Mouse (Mus musculus) ovary, adult 18-20 months (tissue): ENCODE data around the gene Aspg.

Experiments used
- DNase-seq: peaks from one replicate; pipeline ENCODE4 v3.0.0; 2022; ENCODE audit warnings: low spot score, mixed read lengths

The Aspg gene

DNA sequence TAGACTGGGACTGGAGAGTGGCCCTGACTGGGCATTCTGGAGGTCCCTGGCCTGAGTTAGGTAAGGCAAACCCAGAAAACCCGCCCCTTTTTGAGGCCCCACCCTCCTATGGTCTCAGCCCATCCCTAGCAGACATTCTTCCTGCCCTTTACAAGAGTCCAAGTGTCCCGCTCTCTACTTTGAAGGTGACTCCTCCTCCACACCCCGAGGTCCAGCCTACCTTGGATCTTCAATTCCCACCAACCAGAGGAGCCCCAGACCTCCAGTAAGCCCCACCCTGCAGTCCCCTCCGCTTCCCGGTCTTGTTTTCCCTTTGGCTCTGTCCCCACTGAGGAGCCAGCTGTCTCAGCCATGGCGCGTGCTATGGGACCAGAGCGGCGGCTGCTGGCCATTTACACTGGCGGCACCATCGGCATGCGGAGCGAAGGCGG lies at the start of gene Aspg:
Gene Aspg (plus strand): TSS at position 139 of the 431 bp plus-strand sequence.
- no peak for DNase-seq

DNA sequence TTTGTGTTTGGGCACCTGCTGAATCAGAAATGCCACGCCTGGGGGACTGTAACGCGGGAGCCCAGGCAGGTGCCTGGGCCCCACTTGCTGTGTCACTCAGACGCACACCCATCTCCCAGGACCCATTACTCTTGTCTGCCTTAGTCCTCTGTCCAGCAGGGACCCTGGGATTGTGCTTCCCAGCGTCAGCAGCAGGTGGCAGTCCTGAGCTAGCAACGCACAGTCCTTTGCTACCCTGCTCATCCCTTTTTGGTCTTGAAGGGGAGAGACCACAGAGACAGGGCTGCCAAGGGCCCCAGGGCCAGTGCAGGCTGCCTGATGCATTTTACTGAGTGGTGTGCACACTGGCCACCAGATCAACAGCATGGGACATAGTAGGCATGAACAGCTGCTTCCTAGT lies 28.8 kb upstream of the Aspg start:
- DNase-seq, result peak; percentile 28

DNA sequence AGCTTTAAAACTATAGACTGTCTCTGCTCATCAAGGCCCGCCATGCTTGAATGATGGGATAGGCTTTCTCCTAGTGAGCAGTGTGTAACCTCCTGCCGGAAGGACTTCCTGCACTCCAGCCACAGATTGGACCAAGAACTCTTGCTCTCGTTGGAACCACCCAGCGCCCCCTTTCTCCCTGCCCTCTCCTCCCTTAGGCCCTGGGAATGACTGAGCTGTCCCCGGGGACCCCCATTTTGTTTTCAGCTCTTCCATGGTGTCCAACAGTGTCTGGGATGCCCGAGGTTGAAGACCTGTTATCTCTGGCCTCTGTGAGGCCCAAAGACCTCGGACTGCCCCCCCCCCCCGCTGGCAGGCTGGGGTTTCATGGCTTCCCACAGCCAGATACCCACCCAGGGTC lies 26.6 kb upstream of the Aspg start:
- DNase-seq, result no peak

DNA sequence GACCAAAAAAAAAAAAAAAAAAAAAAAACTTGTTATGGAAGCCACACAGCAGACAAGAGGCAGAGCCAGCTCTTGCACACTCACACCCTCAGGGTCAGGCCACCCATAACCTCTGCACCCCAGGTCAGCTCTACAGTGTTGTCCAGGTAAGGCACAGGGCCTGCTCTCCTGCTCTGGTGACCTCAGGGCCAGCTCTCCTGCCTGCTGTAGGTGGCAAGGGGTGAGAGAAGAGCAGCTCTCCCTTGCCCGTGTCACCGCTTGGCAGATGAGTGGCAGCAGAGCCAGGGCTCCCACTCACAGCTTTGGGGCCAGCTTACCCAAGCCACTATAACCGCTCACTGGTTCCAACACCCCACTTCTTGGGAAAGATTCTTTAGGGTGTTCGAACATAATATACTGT lies 25.6 kb upstream of the Aspg start:
- no peak for DNase-seq

DNA sequence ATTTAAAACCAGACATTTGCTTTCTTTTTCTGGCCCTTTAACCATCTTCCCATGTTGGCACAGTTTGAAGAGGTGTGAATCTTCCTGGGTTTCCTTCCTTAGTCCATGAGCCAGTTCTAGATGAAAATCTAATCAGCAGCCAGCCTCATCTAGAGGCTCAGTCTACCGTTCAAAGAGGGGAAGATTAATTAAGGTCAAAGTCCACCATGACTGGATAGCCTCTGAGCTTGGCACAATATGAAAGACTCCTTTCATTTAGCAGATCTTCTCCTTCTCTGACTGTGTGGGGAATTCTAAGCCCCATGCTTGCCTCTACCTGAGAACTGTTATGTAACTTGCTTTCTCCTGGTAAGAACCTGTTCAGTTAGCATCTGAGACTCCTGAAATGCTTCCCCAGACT lies 24.2 kb upstream of the Aspg start:
- DNase-seq, result no peak

DNA sequence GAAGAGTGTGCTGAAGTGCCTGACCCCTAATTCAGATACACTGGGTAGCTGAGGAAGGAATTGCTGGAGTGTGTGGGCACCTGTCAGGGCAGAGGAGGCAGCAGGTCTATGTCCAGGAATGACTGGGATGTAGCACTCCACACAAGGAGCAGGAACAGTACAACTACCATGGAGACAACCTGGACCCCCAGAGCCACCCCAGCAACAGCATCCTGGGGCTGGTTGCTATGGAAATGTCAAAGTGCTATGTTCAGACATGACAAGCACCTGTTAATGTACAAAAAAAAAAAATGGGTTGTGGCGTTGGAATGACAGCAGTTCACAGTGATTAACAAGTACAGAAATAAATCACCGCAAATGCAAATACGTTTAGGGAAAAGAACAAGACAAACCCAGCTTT lies 20.2 kb upstream of the Aspg start:
- no peak for DNase-seq

DNA sequence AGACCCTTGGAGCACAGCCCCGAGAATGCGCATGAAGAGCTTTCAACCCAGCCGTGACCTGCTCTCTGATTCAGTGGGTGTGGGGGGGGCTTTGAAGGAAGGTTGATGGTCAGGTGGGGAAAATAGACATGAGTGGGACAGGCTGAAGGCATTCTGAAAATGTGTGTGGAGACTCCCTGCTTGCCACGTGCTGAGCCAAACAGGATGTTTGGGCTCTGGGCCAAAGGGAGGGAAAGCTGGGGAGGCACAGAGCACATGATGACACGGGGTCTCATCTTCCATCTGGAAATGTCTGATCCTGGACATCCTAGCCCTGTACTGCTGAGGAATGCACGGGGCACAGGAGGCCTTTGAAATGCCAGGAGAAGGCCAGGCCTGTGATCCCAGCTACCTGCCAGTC lies 19.8 kb upstream of the Aspg start:
- no peak for DNase-seq

DNA sequence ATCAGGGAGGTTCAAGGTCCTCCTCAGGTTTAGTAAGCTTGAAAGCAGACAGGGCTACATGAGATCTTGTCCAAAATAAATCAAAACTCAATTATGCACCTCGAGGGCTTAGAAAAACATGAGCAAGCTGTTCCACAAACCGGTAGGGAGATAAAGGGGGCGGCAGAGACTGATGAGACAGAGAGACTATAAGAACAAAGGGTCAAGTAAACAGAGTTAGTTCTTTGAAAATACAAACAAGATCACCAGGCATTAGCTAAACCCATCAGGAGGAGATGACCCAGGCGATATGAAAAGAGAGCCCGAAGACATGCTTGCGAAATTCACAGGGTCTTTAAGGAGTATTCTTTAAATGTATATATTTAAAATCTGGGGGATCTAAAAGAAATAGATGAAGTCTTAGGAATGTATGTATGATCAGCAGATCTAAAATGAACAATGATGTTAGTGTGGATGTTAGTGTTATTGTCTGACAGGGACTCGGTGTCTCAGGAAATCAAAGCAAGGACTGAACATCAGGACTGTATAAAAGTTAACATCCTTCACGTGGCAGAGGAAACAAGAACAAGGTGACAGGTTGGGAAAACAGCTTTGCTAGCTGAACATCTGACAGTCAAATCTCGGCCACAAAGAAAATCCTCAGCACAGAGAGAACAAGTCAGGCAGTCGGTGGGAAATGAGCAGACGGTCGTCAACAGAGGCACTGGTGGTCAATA lies 17.7 kb upstream of the Aspg start:
- no peak for DNase-seq

DNA sequence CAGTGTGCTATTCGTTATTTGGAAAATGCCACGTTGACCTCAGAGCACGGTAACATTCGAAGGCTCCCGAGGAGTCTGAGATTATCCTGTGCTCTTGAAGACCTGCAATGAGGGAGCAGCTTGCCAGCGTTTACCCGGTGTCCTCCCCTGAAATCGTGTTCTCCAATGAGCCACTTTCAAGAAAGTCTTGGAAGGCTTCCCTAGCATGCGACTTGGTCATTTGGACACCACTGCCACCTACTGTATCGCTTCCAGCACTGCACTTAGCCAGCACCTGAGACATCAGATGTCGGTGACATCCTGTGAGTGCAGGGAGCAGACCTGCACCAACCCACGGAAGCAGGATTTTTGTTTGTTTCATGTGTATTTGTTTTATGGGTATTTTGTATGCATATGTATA lies 15.4 kb upstream of the Aspg start:
- peak; percentile 19 for DNase-seq

DNA sequence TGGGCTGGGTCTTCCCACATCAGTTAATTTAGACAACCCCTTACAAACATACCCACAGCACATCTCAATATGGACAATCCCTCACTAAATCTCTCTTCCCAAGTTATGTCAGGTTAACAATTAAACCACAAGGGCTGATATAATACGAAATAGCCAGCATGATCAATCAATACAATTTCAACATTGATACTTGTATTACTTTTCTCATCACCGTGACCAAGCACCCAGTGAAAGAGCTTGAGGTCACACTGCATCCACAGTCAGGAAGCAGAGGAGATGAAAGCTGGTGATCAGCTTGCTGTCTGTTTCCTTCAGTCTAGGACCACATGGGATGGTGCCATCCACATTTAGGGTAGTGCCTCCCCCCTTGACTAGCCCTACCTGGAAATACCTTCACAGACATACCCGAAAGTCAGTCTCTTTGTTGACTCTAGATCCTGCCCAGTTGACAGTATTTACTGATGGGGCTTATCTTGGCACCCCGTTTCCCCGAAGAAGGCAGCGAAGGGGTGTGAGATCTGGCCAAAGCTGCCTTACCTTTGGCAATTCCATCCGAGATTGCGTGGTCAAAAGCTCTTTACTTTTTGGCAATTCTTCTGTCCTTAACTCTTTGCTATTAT lies 12.1 kb upstream of the Aspg start:
- DNase-seq, result no peak

DNA sequence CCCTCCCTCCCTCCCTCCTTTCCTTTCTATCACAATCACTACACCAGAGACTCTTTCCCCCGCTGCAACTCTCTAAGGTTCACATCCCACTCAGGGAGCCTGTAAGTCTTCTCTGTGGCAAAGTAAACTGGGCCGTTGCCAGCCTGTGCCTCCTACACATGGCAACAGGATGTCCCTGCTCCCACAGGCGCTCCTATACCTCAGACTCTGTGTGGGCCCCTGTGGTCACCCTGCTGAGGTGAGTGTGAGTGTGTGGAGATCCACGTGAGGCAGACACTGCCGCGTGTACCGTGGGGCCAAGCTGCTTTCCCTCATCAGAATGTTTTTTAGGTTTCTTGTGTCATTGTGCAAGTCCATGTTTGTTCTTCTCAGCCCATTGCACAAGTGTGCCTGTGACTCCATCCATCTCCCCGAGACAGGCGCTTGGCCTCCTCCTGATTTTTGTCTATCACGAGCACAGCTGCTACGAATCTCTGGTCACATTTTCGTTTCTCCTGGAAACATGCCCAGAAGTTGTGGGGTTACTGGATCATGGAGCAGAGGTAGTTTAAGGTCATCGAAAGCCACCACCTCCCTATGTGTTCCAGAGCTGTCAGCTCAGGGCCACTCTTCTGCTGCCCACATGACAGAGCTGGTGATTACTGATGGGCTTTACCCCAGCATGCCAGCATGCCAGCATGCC lies 10.3 kb upstream of the Aspg start:
- DNase-seq, result peak; percentile 33

DNA sequence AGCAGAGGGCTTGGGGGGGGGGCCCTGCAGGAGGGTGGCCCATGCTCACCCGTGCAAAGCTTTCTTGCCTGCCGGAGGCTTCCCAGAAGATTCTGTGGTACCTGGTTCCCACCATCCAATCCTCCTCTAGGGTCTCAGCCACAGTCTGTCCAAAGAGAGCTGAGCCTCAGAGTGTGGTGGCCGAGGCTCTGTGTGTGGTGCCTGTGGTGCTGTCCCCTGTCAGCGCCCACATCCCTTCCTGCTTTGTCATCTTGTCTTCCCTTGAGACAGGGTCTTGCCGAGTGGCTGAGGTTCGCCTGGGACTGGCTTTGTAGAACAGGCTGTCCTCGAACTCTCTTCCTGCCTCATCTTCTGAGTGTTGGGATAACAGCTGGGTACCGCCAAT lies 9.8 kb upstream of the Aspg start:
- no peak for DNase-seq

DNA sequence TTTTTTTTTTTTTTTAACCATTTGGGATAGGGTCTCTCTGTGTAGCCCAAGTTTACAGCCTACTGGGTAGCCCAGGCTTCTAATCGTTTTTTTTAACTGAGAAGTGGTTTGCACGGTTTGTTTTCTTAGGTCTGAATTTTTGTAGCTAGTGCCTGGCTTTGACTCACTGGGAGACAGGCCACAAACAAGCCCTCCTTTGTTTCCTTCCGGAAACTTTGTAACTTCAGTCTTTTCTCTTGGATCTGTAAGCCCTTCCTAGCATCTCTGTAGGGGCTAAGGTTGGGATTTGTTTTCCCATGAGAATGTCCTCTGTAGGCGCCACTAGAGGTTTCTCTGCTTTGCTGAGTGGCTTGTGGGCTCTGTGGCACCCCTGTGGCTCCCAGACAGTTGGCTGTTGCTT lies 6.4 kb upstream of the Aspg start:
- no peak for DNase-seq

DNA sequence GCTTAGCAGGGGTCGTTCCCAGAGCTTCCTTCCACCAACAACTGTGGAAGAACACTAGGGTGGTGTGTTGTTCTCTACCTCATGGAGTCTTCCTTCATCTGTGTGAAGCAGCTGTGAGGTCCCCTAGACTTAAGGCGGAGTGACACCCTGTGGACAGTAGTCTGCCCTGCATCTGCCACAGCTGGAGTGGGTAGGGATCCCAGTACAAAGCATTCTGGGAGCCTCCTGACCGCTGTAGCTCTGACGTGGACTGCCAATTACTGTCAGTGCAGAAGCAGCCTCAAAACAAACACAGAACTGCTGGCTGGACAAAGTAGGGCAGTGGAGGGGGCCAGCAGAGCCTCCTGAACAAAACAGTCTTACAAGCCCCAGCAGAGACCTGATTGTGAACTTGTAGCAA lies 5.4 kb upstream of the Aspg start:
- no peak for DNase-seq

DNA sequence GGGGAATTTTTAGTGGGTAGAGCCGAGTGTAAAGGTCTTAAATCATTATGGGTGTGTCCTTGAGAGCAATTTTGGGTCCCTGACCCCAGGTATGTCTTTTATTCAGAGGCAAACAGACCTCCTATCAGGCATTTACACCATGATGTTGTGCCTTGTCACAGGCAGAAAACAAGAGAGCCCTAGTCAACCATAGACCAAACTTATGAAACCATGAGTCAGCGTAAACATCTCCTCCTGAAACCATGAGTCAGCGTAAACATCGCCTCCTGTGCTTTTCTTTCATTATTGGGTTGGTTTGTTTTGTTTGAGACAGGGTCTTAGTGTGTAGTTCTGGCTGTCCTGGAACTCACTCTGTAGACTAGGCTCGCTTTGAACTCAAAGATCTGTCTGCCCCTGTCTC lies 3.3 kb upstream of the Aspg start:
- DNase-seq, result no peak

DNA sequence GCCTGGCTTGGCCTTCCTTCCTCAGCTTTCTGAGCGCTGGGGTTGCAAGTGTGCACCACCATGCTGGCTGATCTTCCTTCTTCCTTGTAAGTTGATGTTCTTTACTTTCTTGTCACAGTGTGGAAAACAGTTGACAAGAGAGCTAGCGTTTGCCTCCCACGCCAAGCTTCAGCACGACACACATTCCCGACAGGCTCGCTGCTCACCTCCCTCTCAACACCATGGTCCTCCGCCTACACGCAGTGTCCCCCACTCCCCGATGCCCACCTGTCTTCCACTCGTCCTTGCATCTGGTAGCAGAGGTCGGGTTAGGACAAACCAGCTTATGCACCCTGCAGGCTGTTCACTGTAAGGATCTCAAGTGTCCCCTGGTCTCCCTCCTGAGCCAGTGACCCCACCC lies 1.6 kb upstream of the Aspg start:
- no peak for DNase-seq

DNA sequence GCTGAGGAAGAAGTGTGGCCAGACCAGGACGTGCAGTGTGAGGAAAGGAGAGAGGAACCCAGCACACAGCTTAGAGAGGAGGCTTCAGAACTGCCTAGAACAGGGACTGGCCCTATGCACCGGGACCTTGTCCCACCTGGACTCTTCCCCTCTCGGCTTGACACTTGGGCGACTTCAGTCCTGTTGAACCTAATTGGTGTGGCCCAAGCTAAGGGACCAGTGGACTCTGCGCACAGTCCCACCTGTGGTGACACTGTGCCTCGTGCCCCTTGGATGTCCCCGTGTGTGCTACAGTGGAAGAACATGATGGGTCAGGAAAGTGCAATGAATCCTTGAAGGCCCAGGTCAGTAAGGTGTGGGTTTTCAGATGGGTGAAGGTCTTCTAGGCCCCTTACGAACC lies 1.2 kb downstream of the Aspg start:
- DNase-seq, result no peak

DNA sequence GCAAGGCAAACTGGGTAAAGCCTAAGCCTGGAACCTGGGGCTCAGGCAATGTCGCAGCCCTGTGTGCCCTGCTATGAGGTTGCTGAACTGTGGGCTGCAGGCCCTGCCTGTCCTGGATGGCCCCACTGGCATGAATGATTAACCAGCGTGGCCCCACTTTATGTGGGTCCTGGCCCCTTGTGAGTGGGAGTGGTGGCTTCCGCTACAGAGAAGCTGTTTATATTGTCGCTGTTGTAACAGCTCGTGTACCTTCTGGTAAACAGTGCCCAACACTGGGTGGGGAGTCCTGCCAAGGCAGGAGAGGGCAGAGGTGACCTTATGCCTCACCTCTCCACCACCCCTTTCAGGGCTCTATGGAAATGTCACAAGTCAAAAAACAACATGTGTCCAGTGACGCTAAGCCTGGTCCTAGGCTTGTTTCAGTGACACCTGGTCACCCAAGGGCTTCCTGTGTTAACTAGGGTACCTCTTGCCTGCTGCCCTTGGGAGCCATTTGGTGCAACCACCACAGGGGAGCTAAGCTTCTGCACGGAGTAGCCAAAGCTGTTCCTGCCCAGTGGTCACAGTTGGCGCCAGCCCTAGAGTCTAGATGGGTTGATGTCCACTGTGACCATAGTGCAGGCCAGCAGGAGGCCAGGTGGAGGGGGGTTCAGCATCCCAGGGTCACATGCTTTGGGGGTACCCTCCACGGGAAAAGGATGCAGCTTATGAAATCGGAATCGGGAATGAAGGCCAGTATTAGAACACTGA lies 2.4 kb downstream of the Aspg start:
- DNase-seq, result no peak

DNA sequence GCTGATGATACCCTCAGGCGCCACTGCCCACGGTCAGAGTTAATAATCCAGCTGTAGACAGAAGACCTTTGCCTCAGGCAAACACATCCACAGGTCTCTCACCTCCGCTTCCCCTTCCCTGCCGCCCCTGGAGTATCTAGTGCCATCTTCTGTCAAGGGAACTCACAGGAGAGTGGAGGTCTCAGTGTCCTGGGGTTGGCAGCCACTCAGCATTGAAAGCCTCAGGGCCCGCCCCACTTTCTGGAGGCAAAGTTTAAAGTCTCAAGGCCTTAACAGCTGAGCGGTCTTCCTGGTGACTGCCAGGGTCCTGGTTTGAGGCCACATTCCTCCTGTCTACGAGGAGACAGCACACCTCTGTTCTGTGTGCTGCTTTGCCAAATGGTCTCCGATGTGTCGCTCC lies 3.2 kb downstream of the Aspg start:
- DNase-seq, result no peak

DNA sequence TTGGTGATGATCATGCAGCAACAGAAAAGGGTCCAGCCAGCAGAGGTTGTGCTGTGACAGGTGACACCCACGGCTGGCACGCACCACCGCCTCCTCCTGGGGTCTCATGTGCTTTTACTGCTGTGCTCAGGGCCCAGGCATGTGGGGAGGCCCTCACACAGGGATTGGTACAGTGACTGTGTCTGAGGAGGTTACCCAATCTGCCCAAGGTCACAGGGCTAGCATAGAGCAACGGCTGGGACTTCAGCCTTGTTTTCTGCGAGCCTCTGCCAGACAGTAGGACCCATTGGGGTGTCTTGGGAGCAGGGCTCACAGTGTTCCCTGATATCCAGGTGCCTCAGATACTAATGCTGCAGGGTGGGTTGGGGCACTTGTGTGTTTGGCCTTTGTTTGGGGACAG lies 4.8 kb downstream of the Aspg start:
- DNase-seq, result no peak

DNA sequence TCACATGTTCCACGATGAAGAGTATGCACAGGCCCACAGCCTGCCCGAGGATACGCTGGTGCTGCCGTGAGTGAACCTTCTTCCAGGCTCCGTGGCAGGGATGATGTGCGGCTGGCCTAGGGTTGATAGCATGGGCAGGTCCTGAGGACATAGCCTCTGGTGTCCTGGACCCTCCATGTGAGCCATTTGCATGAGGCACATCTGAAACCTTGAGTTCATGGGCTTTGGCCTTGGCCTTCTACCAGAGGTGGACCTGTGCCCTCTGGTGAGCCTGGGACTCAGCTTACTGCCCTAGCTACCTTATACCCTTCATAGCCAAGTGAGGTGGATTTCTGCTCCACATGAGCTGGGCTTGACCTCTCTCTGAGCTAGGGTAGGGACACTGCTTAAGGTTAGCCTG lies 5.8 kb downstream of the Aspg start:
- no peak for DNase-seq

DNA sequence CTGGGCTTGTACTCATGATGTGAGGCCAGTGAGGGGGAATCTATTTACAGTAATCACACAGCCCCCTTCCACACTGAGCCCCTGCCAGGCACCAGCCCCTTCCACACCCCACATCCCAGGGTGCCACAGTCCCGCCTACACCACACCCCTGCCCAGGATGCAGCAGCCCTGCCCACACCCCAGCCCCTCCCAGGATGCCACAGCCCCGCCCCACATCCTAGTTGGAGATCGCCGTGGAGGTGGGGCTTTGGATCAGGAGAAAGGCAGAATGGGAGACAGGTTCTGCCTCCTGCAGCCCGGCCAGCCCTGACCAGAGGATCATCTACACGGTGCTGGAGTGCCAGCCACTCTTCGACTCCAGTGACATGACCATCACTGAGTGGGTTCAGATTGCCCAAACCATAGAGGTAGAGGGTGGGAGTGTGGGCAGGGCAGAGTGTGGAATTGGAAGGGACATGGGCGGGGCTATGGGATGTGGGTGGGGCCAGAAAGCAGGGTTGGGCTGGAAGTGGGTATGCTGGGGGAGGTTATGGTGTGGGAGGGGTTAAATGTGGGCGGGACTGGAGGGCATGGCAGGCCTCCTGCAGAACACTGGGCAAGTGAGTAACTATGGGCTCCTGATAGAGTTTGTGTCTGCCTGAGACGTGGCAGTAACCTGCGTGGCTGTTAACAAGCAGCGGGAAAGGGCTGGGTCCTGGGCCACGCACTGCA lies 6.4 kb downstream of the Aspg start:
- DNase-seq, result no peak
